Mouse (Mus musculus): Measurements from ENCODE around the gene Fut11.
A peak's percentile ranks its signal among the peaks of the same experiment; 100 is the strongest.

DNA sequence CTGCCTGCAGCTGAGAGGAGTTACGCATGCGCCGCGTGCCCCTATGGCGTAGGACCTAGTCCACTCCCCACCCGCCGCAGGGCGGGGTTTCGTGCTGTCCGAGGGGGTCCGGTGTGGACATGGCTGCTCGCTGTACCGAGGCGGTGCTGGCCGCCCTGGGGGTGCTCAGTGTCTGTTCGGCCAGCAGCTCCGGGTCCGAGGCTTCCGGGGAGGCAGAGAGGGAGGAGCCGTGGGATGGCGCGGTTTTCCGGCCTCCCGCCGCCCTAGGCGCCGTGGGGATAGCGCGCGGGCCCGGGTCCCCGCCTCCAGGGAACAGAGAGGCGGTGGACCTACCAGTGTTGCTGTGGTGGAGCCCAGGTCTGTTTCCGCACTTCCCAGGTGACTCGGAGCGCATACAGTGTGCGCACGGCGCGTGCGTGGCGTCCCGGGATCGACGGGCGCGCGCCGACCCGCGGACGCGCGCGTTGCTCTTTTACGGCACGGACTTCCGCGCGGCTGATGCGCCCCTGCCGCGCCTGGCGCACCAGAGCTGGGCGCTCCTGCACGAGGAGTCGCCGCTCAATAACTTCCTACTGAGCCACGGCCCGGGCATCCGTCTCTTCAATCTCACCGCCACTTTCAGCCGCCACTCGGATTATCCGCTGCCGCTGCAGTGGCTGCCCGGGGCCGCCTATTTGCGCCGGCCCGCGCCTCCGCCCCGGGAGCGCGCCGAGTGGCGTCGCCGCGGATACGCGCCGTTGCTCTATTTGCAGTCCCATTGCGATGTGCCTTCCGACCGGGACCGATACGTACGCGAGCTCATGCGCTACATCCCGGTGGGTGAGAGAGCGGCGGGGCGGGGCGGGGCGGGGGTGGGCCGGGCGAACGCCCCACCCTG, at the start of gene Fut11:
- TF ChIP-seq CTCF (IDR thresholded peaks at IDR 0.05; ENCODE audit: borderline replicate concordance, extremely low read depth, insufficient read depth, insufficient read length) (no peak), POLR2A (IDR thresholded peaks at IDR 0.05; ENCODE audit: borderline replicate concordance, extremely low read depth, insufficient read depth, insufficient read length, poor library complexity, severe bottlenecking) (peak; percentile 60)

Data from brain, embryonic 14.5 days (tissue).